Mouse (Mus musculus): ENCODE measurements around the gene Dhcr24.

The Dhcr24 gene

DNA sequence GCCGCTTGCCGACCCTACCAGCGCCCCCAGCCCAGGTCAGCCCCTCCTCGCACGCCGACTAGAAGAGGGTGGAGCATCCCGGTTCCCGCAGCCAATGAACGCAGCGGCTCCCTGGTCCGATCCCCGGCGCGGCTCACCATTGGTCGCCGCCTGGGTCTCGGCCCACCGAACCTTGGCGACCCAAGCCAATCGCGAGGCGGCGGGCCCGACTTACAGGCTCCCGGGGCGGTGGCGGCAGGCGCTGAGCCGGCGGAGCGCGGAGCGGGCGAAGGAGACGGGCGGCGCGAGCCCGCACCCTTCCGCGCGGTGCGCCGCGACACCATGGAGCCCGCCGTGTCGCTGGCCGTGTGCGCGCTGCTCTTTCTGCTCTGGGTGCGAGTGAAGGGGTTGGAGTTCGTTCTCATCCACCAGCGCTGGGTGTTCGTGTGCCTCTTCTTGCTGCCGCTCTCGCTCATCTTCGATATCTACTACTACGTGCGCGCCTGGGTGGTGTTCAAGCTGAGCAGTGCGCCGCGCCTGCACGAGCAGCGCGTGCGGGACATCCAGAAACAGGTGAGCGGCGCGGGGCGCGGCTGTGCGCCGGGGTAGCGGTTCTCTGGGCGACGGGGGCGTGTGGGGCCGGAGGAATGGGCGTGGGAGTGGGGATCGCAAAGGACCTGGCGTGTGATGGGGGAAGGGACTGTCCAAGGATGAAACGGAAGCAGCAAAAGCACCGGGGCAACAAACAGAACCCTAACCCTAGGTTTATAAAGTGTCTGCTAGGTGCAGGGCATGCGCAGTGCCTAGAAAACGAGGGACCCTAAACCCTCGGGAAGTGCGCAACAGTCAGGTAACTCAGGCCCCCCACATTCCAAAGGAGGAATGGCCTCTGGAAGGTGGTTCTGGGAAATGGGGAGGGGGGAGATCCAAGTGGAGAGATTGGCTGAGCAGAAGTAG lies at the start of gene Dhcr24:
Dhcr24 (plus strand) TSS at position 193 of the 936 bp plus-strand sequence.
- DNase-seq, result peak; percentile 96

DNA sequence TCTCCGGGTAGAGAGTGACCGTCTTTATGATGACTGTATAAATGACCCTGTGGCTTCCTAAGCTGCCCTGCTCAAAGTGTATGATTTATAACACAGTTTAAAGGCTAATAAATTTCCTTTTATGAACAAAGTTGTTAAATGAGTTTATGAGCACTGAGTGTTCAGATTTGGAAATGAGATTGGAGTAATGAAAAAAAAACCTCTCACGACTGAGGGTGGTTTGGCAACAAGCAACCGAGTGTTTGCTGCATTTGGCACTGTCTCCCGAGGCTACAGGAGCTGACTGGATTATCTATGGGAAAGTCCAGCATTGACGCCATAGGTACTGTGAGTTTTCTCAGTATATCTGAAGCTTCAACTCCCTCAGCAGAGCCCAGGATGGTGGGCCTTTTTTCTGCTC lies 46.2 kb upstream of the Dhcr24 start:
- no peak for DNase-seq

DNA sequence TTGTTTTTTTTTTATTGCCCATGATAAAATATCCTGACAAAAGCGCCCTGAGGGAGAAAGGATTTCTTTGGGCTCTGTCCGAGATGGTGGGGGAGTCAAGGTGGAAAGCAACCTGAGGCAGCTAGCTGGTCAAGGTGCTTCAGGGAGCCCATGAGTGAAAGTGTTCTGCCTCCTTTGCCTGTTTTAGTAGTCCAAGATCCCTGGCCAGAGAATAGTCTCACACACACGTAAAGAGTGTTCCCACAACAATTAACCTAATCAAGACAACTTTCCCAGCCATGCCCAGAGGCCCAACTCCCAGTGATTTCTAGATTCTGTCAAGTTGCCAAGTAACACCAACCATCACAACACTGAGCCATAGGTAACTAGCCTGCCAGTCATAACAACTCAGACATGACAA lies 38.3 kb upstream of the Dhcr24 start:
- no peak for DNase-seq

DNA sequence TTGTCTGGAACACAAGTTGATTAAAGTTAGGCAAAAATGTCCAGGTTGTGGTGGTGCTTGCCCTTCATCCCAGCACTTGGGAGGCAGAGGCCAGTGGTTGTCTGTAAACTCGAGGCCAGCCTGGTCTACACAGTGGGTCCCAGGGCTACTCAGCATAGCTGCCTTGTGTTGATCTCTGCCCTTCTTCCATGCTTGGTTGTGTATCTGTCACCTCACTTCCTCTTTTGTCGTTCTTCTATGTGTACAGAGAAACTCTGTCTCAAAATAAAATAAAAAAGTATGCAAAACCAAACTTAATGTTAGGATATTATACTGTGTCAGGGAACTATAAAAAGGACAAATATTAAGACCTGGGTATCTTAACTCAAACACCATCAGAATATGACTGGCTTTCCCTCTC lies 36.7 kb upstream of the Dhcr24 start:
- DNase-seq, result no peak

DNA sequence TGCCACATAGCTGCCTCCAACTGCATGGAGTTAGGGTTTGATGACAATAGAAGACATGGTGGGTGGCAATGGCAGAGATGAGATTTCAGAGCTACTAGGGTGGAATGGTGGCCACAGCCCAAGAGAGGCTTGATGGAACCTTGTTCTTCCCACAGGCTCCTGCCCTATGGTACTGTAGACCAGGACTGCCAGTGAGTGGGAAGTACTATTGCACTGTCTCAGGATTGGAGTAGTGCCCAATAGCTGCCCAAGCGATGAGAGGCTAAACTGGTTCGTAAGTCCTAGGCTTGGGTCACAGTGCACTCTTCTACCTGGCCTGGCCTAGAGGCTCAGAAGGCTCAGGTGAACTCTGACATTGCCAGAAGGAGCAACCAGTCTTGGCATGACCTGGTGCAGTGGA lies 35.8 kb upstream of the Dhcr24 start:
- no peak for DNase-seq

DNA sequence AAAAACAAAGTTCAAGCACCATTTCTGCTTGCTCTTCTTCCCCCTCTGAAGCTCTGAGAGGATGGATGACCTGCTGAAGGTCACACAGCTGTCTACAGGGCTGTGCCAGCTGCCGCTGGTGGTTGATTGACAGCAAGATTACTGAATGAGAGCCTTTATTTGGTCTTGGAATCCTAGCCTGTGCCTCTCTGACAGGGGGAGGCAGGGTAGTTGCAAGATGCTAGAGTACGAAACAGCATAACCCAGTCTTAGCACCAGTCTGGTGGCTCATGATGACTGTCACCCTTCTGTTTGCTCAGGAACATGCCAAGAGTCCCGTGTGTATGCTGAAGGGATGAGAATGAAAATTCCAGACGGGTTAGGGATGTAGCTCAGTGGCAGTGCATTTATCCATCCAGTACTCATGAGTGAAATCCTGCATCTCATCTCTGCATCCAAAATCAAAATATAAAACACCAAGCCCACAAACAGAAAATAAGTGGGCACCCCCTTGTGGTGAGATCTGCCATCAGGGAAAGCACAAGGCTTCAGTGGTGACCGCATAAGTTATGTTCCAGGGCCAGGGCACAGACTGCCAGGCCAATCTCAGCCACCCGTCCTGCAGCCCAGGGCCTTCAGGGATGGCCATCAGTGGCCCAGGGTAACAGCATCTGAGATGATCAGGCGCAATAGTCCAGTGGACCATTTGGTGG lies 32.8 kb upstream of the Dhcr24 start:
- no peak for DNase-seq

DNA sequence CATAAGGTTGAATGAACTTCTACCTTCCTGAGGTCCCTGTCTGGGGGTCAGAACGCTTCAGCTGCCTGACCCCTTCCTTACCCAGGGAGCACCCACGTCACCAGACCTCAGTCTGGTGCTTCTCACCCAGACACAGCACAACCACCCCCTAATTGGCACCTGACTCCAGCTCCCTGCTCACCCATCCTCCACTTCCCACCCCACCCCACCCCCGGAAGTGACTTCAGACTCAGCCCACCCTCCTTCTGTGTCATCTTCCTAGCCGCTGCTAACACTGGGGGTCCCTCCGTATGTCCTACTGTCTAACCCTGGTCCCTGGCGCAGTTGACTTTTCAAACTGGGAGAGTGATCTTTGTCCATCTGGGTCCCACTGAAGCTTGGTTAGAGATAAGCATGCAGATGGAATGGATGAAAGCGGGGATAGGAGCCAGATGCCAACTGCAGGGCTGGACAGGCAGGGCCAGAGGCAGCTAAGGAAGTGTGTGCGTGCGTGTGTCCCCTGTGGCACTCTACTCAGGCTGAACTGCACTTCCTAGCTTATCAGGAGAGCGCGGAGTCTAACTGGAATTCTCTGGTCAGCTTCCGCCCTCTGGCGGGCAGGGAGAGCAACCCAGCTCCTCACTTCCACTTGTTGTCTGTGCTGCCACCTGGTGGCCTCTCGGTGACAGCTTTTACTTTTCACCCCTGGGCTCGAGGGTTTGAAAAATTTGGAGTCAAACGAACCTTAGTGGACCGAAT lies 31.3 kb upstream of the Dhcr24 start:
- DNase-seq, result peak; percentile 90

DNA sequence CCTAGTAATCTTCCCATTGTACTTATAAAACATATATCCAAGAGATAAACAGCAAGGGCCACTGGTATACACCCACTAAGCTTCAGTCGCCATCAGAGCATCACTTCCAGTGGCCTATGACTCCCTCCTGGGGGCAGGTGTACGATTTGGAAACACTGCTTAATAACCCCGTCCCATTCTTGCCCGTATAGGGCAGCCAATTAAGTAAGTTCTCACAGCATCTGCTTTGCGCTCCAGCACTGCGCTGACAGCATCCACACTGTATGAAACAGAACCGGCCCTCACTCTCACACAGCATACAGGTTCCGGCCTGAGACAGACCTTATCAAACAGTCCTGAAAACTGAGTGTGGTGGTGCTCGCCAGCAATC lies 30.7 kb upstream of the Dhcr24 start:
- no peak for DNase-seq

DNA sequence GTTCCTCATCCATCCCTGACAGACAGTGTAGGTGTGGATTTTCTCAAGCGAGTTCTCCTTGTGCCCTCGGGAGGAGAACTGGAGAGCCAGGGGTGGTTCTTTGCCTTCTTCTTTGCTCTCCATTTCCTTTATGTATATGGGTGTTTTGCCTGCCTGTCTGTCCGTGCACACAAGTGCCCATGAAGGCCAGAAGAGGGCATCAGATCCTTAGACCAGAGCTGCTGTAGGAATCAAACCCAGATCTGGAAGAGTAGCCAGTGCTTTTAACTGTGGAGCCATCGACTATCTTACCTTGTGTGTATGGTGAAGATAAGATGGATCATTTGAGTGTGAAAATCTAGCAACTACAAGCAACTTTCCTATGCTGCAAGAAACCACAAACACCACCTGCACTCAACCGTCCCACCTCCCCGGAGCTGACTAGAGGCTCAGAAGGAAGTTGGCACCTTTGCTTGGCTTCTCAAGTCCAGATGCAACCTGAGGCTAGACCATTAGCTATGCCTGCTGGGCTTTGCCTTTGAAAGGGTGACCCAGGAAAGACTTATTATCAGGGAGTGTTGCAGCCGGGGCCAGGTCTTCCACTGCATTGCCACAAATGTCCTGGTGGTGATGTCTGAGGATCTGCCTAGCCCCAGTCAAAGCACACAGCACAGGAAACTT lies 27.3 kb upstream of the Dhcr24 start:
- peak; percentile 7 for DNase-seq

DNA sequence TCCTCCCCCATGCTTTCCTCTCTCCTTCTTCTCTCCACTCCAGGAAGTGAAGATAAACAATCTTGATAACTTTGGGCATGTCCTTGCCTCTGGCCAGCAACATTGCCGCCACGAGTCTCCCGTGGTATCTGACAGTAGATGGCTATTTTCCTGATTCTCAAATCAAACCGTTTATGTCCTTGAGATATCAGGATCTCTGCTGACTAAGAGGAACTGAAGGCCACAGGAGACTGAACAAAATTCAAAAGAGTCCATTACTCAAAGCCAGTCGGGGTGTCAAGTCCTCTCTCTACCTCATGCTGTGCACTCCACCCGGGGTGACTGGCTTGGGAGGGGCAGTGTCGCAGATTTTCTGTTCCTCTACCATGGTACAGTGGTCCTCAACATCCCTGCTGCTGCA lies 26.6 kb upstream of the Dhcr24 start:
- no peak for DNase-seq

DNA sequence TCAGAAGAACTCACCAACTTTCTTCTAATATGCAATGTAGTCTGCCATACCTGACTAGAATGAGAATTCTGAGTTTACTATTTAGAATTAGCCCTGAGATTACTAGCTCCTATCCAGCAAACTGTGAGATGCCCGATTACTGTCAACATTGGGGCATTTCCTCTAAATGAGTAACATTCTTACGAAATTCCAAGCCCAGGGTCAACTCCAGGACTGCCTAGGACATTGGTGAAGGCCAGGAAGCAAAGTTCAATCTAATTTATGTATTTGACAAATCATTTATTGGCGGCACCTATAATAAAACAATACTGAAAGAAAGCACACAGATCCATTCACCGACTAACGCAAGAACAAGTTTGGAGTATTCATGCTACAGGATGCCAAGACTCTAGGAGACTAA lies 21.1 kb upstream of the Dhcr24 start:
- no peak for DNase-seq

DNA sequence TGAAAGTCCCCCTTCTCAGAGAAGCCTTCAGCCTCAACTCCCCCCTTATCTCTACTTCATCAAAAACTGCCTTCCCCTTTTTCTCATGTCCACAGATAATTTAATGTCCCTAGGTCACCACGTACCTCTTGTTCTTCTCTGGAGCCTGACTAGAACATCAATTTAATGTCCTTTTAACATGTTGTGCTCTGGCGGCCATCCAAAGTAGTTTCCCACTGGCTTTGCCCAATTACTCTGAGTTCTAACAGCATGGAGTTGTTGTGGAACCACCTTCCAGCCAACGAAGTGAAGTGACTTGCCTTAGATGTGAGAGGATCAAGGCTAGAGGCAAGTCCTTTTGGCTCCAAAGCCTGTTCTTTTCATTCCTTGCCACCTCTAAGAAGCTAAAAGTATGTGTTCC lies 19.3 kb upstream of the Dhcr24 start:
- no peak for DNase-seq

DNA sequence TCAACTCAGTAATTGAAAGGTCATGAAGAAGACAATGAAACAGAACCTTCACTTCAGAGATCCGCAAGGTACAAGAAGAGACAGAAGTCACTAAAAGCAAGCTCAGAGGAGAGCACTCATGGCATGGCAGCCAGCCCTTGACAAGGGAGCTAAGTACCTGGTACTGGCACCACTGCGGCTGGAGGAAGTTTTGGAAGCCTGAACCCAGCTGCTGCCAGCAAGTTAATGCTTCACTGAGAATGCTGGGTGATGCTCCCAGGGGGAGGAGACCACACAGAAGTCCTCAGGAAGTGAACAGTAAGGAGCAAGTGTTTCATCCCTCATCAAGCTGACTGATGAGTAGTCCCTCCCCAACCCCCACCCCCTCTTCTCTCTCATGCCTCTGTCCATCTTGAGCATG lies 18.6 kb upstream of the Dhcr24 start:
- no peak for DNase-seq

DNA sequence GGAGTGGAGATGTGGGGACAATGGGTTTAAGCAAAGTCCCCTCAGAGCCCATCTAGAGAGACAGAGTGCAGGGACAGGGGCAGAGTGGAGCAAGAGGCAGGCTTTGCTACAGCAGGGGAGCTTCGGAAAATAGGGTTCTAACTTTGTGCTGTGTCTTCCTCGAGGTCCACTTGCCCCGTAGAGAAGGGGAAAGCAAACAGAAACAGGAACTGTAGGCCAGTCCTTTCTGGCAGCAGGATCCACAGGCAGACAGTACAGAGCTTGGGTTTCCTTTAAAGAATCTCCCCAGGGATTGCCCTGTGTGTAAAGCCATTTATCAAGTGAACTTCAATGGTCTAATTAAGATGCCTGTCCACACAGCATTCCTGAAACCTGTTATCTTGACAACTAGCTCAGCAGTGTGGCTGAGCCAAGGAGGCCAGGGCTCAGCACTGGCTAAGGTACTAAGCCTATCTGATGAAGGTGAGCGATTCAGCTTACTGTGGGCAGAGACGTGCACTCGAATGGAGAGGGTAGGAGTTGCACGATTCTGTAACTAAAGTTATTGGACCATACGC lies 14.9 kb upstream of the Dhcr24 start:
- DNase-seq, result no peak

DNA sequence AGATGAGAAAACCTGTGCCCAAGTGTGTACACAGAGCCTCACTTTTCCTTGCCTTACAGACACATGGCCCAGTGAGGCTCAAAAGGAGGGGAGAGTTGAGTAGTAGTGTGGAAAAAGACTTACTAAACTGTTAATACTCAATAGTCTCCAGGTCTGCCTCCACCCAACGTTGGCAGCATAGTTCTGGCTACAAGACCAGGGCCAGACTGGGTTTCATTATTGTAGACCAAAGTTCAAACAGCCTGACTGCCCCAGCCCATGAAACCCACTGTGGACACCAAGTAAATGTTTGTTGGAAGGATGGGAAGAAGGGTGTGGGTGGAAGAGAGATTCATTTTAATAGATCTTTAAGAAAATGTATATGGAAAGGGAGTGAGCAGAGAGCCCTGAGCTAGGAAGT lies 13.9 kb upstream of the Dhcr24 start:
- no peak for DNase-seq

DNA sequence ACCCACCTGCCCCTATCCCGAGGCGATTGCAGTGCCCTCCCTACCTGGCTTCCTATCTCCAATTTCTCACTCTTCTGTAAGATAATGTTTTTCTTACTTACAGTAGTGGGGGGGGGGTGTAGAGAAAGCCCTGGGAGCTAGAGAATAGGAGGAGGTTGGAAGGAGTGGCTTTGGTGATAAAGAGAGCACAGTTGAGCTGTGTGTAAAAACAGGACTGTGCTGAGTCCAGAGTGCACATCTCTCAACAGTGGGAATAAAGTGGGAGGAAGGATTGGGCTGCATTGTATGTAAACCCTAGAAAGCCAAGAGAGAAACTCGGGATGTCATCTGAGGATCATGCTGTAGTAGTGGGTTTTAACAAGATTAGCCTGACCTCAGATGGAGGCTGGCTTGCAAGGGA lies 12.7 kb upstream of the Dhcr24 start:
- DNase-seq, result no peak

DNA sequence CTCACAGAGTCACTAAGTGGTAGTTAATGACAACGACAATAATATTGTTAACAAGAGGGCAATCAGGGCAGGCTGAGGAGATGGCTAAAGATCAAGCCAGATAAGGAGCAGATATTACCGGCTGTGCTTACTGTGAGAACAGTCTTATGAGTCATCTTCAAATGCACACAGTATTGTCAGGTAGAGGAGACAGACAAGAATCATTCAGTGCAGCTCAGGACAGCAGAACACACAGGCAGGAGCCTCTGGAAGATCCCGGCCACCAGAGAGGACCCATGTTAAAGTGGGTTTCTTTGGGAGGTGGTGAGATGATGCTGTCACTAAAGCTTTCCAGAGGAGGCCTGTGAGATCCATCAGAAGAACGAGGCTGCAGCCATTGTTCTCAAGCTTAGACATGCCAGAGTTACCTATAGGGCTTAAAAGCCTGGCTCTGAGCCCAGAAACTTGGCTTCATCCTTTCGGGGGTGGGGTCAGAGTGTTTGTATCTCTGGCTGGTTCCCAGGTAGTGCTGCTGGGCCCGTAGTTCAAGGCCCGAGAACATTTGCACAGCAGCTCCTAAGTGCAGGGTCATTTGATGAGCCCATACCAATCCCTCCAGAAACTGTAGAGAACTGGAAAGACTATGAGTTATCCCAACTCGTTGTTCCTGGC lies 10.2 kb upstream of the Dhcr24 start:
- DNase-seq, result no peak

DNA sequence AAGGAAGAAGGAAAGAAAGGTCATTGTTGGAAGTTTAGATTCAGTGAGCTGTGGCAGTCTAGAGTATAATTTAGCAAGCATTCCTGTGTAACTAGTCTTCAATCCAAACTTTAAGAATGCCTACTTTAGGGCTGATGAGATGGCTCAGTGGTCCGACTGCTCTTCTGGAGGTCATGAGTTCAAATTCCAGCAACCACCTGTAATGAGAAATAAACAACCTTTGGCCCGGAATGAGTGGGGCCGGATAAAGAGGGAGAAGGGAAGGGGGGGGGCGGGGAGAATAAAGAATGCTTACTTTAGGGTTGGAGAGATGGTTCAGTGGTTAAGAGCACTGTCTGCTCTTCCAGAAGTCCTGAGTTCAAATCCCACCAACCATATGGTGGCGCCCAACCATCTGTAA lies 3.6 kb upstream of the Dhcr24 start:
- DNase-seq, result no peak

DNA sequence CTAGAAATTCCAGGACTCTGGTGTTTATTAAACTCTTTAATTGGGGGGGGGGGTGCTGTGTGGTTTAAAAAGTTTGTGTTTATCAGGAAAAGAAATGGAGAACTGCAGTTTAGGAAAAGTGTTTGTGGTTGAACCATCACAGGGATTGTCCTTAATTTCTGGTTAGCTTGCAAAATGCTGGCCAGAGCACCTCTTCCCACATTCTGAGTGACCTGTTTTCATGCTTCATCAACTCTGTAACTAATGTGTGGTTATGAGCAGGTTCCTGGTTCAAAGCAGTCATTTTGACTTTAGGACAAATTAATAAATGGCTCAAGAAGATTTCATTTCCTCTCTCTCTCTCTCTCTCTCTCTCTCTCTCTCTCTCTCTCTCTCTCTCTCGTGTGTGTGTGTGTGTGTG lies 2.9 kb upstream of the Dhcr24 start:
- no peak for DNase-seq

DNA sequence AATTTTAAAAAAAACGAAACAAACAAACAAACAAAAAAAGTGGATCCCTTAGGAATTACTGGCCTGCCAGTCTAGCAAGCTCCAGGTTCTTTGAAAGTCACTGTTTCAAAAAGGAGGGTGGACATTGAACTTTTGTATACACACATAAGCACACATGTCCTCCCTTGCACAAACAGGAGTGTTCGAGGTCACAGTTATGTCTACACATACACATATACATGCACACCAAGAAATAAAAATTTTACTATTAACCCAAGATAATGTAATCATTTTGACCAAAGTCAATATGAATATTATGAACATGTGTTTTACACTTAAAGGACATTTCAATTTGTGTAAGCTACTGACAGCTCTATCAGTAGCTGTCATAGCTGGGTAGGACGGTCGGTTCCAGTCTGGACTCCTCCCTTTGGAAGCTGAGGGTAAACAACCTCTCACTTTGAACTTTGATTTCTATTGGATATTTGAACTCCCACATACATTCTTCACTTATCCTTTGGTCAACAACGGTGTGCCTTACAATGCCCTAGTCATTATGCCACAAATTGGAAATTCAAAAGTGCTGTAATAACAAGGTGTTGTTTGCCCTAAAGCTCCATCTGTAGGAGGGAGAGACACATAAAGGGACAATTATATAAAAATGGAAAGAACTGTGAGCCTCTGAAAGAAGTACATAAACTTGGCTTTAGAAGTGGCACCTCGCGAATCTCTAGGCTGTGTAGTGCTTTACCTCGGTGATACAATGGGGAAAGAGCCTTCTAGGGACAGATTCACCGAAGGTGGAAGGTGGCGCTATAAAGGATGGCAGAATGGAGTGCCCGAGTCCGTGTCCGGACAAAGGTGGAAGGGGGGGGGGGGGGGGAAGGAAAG lies 1.3 kb upstream of the Dhcr24 start:
- peak; percentile 34 for DNase-seq

DNA sequence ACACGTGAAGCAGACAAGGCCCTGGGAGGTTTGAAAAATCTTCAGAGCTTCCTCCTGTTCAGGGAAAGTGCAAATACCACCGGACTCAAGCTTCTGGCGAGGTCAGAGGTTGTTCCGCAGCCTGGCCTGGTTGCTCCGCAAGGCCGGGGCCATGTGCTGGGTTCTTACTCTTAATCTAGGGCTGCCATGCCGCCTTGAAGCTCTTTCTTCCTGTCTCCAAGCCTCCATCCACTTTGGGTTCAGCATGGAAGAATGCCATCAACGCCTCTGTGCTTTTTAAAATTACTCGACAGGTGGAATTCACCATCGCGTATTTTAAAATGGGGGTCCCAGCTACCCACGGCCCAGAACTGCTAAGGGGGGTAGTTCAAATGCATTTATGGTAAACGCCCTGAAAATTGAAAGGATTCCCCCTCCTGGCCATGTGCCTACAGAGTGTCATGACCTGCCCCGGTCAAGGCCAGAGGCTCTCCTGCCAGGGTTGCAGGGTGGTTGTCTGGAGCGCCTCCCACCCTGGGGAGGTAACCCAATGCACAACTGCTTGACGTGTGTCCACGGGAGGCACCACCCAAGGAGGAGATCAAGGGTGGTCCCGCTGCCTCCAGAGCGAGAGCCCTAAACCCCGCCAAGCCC lies 509 bp upstream of the Dhcr24 start:
- DNase-seq, result no peak
